Mouse (Mus musculus) CH12.LX (cell line): ENCODE measurements at regions not wholly inside any gene's neighbourhood (a gene's known extent, or its start where the extent isn't known, plus 50 kb on each side); places are given as distances from the start of the nearest gene placed in this dataset.

Source experiments
- CHD2 ChIP-seq: IDR thresholded peaks from 2 replicates; pipeline ENCODE4 v1.6.1; 2011; ENCODE audit warnings: low read length, improper control_type of control experiment
- CTCF ChIP-seq, 2 experiments: IDR thresholded peaks in 1 of 2; conservative IDR thresholded peaks in 1 of 2; 2 replicates each; pipeline ENCODE4 v1.5.1; 2011 to 2012; ENCODE audit warnings: low read depth in 2 of 2, low read length in 2 of 2, improper control_type of control experiment in 1 of 2, inconsistent platforms in 1 of 2, mild to moderate bottlenecking in 1 of 2, moderate library complexity in 1 of 2
- PAX5 ChIP-seq: IDR thresholded peaks from 2 replicates; pipeline ENCODE4 v1.6.1; 2012; ENCODE audit warnings: low read length, inconsistent platforms, mixed read lengths
- TCF12 ChIP-seq: IDR thresholded peaks from 2 replicates; pipeline ENCODE4 v1.6.1; 2014; ENCODE audit warnings: low read depth, mild to moderate bottlenecking, inconsistent platforms, low read length, improper control_type of control experiment
- ZMIZ1 ChIP-seq: IDR thresholded peaks from 2 replicates; pipeline ENCODE4 v1.6.1; 2012; ENCODE audit warnings: low read depth, mild to moderate bottlenecking, inconsistent platforms, low read length, improper control_type of control experiment

DNA sequence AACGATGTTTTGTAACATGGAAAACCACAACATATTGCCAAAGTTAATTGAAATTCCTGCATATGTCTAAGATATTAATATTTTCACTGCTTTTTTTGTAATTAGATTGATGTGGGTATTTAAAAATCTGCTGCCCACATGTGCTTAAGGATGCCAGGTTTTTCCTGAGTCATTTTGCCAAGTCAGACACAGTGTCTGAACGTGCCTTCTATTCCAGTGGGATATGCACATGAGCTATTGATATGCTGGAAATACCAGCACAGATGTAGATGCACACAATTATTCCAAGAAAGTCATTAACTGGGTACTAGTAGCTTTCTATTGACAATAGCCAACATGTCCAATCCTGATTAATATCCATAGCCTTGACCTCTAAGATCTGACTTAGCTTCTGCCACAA lies 315.7 kb downstream of the Chl1 start:
- TF ChIP-seq CTCF (conservative IDR thresholded peaks at IDR 0.05 in 1 of 2, IDR thresholded peaks at IDR 0.05 in 1 of 2; ENCODE audit: low read depth in 2 of 2, low read length in 2 of 2) (no peak), TCF12 (no peak), PAX5 (no peak), ZMIZ1 (no peak), CHD2 (no peak)
